Mouse (Mus musculus) embryo, embryonic 10 days (tissue): ENCODE data around the gene Rasgrf1.

ENCODE experiments used
- DNase-seq: peaks from one replicate; pipeline ENCODE4 v3.0.0-alpha.2; 2015; ENCODE audit warnings: low spot score

The Rasgrf1 gene

GRCm38 (mm10) chr9:89909131-89910010, at the start of gene Rasgrf1:
Gene Rasgrf1, plus strand, starts transcription at chr9:89909908.
- DNase-seq: peak; percentile 80

- DNase-seq: no peak
Observed at GRCm38 (mm10) chr9:89860145-89860544, 49.6 kb upstream of the Rasgrf1 start.

- no peak for DNase-seq
Observed at GRCm38 (mm10) chr9:89860584-89860983, 49.1 kb upstream of the Rasgrf1 start.

- DNase-seq: no peak
Observed at GRCm38 (mm10) chr9:89867141-89867540, 42.6 kb upstream of the Rasgrf1 start.

- DNase-seq: peak; percentile 18
Observed at GRCm38 (mm10) chr9:89868093-89868729, 41.5 kb upstream of the Rasgrf1 start.

GRCm38 (mm10) chr9:89869594-89869993, 40.1 kb upstream of the Rasgrf1 start:
- no peak for DNase-seq

- DNase-seq: no peak
Observed at GRCm38 (mm10) chr9:89870531-89871150, 39.1 kb upstream of the Rasgrf1 start.

GRCm38 (mm10) chr9:89872137-89872536, 37.6 kb upstream of the Rasgrf1 start:
- no peak for DNase-seq

- no peak for DNase-seq
Observed at GRCm38 (mm10) chr9:89874434-89874833, 35.3 kb upstream of the Rasgrf1 start.

- DNase-seq: no peak
Observed at GRCm38 (mm10) chr9:89875551-89875950, 34.2 kb upstream of the Rasgrf1 start.

GRCm38 (mm10) chr9:89878471-89879020, 31.2 kb upstream of the Rasgrf1 start:
- peak; percentile 3 for DNase-seq

- peak; percentile 76 for DNase-seq
Observed at GRCm38 (mm10) chr9:89879574-89879973, 30.1 kb upstream of the Rasgrf1 start.

- no peak for DNase-seq
Observed at GRCm38 (mm10) chr9:89881552-89881951, 28.2 kb upstream of the Rasgrf1 start.

- DNase-seq: no peak
Observed at GRCm38 (mm10) chr9:89882583-89882982, 27.1 kb upstream of the Rasgrf1 start.

GRCm38 (mm10) chr9:89885701-89886218, 23.9 kb upstream of the Rasgrf1 start:
- no peak for DNase-seq

- DNase-seq: no peak
Observed at GRCm38 (mm10) chr9:89891534-89892293, 18.0 kb upstream of the Rasgrf1 start.

GRCm38 (mm10) chr9:89892540-89893188, 17.0 kb upstream of the Rasgrf1 start:
- no peak for DNase-seq

- no peak for DNase-seq
Observed at GRCm38 (mm10) chr9:89900111-89900824, 9.4 kb upstream of the Rasgrf1 start.

- DNase-seq: no peak
Observed at GRCm38 (mm10) chr9:89901184-89901583, 8.5 kb upstream of the Rasgrf1 start.

GRCm38 (mm10) chr9:89902813-89903212, 6.9 kb upstream of the Rasgrf1 start:
- no peak for DNase-seq
